Mouse (Mus musculus): ENCODE data around the gene Pcif1. TPM values are rescaled to one million over a fixed set of nuclear protein-coding genes. Genes with fewer than 3 reads are reported as not detected.
A peak's percentile ranks its signal among the peaks of the same experiment; 100 is the strongest.

Gene Pcif1
- polyA plus RNA-seq, 1 experiment from 2014 or later = 75.3 TPM

- peak within 1 kb of the TSS; percentile 75 for H3K4me2 ChIP-seq (ENCODE audit: low read depth, low read length)
- peak within 1 kb of the TSS; percentile 78 for H3K4me3 ChIP-seq (ENCODE audit: low read length)
- no peaks in the 10 kb centered on the region for H3K27me3 ChIP-seq (ENCODE audit: control insufficient read depth, insufficient read depth, low read depth, low read length)
- peaks cover 16% of the 10 kb centered on the region for H3K4me1 ChIP-seq (replicated peaks; ENCODE audit: control insufficient read depth, insufficient read depth, low read length)
- H3K9ac ChIP-seq (ENCODE audit: low read length) = peak within 1 kb of the TSS; percentile 96
- peak within 1 kb of the TSS; percentile 99 for H3K27ac ChIP-seq (ENCODE audit: low read length)
- H3K36me3 ChIP-seq (ENCODE audit: control insufficient read depth, insufficient read depth, low read length) = peaks cover 29% of the 10 kb centered on the region
- peak; percentile 90 for ATAC-seq (ENCODE audit: low read depth)
- under 1% methylated on average over 90 of the region's 91 CpGs for WGBS
- H3K9me3 ChIP-seq (ENCODE audit: control insufficient read depth, low read length) = peaks cover under 1% of the 10 kb centered on the region; the same call in 1 of the 2 replicates
Observed at GRCm38 (mm10) chr2:164911086-164912048, 32.3 kb downstream of the Pcif1 start, which contains the start of gene Zfp335. Gene Zfp335 (minus strand): TSS chr2:164911757.

- Histone ChIP-seq H3K4me3 (ENCODE audit: low read length) (peak overlapping the region; percentile 78), H3K36me3 (ENCODE audit: control insufficient read depth, insufficient read depth, low read length) (peaks cover 22% of the 10 kb centered on the region), H3K27me3 (ENCODE audit: control insufficient read depth, insufficient read depth, low read depth, low read length) (no peaks in the 10 kb centered on the region), H3K27ac (ENCODE audit: low read length) (peak overlapping the region; percentile 99), H3K4me2 (ENCODE audit: low read depth, low read length) (peak overlapping the region; percentile 63), H3K9ac (ENCODE audit: low read length) (peak overlapping the region; percentile 96), H3K9me3 (ENCODE audit: control insufficient read depth, low read length) (no peaks in the 10 kb centered on the region; the same call in 1 of the 2 replicates), H3K4me1 (replicated peaks; ENCODE audit: control insufficient read depth, insufficient read depth, low read length) (peaks cover 16% of the 10 kb centered on the region)
- ATAC-seq (ENCODE audit: low read depth) = peak; percentile 18
- 7% methylated on average over 12 of the region's 12 CpGs for WGBS
Observed at GRCm38 (mm10) chr2:164912151-164912550, 33.0 kb downstream of the Pcif1 start.

DNA sequence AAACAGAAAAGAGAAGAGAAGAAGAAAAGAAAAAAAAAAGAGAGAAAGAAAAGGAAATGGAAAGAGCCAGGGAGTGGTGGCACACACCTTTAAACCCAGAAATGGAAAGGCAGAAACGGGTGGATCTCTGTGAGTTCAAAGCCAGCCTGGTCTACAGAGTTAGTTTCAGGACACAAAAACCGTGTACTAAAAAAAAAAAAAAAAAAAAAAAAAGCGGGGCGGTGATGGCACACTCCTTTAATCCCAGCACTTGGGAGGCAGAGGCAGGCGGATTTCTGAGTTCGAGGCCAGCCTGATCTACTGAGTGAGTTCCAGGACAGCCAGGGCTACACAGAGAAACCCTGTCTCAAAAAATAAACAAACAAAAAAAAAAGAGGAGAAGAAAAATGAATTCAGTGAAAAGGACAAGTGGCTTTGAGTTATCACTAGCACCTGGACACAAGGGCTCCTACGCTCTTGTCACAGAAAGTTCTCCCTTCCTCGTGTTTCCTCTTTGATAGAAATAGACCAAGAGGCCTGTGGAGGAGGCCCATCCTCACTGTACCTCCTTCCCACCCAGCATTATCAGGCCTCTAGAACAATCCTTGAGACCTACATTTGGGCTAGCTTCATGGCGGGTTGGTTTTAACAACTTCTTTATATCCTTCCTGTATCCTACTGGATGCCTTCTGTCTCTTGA, 33.8 kb downstream of the Pcif1 start:
- Histone ChIP-seq H3K27ac (ENCODE audit: low read length) (no peak overlapping the region), H3K9ac (ENCODE audit: low read length) (peak overlapping the region; percentile 96; the same call in 1 of the 2 replicates), H3K36me3 (ENCODE audit: control insufficient read depth, insufficient read depth, low read length) (peaks cover 14% of the 10 kb centered on the region), H3K4me2 (ENCODE audit: low read depth, low read length) (peak overlapping the region; percentile 63; the same call in 1 of the 2 replicates), H3K4me3 (ENCODE audit: low read length) (peak overlapping the region; percentile 78), H3K27me3 (ENCODE audit: control insufficient read depth, insufficient read depth, low read depth, low read length) (no peaks in the 10 kb centered on the region), H3K9me3 (ENCODE audit: control insufficient read depth, low read length) (no peaks in the 10 kb centered on the region), H3K4me1 (replicated peaks; ENCODE audit: control insufficient read depth, insufficient read depth, low read length) (peaks cover 16% of the 10 kb centered on the region)
- ATAC-seq (ENCODE audit: low read depth) = no peak
- 83% methylated on average over 9 of the region's 9 CpGs for WGBS

DNA sequence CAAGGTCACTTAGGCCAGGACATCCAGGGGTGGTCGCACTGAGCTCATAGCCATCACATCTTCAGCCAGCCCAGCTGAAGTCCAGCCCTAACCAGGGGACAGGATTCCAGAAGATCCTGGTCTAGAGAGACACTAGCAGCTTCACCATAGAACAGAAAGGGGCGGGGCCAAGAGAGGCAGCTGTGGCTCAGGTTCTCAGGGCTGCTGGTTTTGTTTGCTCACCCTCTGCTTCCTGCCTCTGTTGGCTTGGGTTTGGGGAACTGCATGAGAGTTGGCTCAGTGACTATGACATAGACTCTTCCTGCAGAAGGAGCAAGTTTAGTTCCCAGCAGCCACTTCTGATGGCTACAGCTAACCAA, 34.3 kb downstream of the Pcif1 start:
- Histone ChIP-seq H3K27me3 (ENCODE audit: control insufficient read depth, insufficient read depth, low read depth, low read length) (no peaks in the 10 kb centered on the region), H3K4me2 (ENCODE audit: low read depth, low read length) (no peak overlapping the region), H3K36me3 (ENCODE audit: control insufficient read depth, insufficient read depth, low read length) (peaks cover 9% of the 10 kb centered on the region), H3K9ac (ENCODE audit: low read length) (no peak overlapping the region), H3K9me3 (ENCODE audit: control insufficient read depth, low read length) (no peaks in the 10 kb centered on the region), H3K4me1 (replicated peaks; ENCODE audit: control insufficient read depth, insufficient read depth, low read length) (peaks cover 16% of the 10 kb centered on the region), H3K27ac (ENCODE audit: low read length) (no peak overlapping the region), H3K4me3 (ENCODE audit: low read length) (no peak overlapping the region)
- ATAC-seq (ENCODE audit: low read depth) = no peak
- 82% methylated on average over 2 of the region's 2 CpGs for WGBS

GRCm38 (mm10) chr2:164916820-164917219, 37.7 kb downstream of the Pcif1 start:
- H3K9me3 ChIP-seq (ENCODE audit: control insufficient read depth, low read length) = no peaks in the 10 kb centered on the region
- no peak overlapping the region for H3K27ac ChIP-seq (ENCODE audit: low read length)
- WGBS = 69% methylated on average over 5 of the region's 5 CpGs
- no peak overlapping the region for H3K9ac ChIP-seq (ENCODE audit: low read length)
- H3K4me3 ChIP-seq (ENCODE audit: low read length) = no peak overlapping the region
- no peaks in the 10 kb centered on the region for H3K27me3 ChIP-seq (ENCODE audit: control insufficient read depth, insufficient read depth, low read depth, low read length)
- ATAC-seq (ENCODE audit: low read depth) = no peak
- H3K36me3 ChIP-seq (ENCODE audit: control insufficient read depth, insufficient read depth, low read length) = 0 out of 2 replicates have a peak, but pooled peaks cover 2% of the 10 kb centered on the region
- peaks cover 8% of the 10 kb centered on the region for H3K4me1 ChIP-seq (replicated peaks; ENCODE audit: control insufficient read depth, insufficient read depth, low read length)
- H3K4me2 ChIP-seq (ENCODE audit: low read depth, low read length) = no peak overlapping the region

- H3K4me3 ChIP-seq (ENCODE audit: low read length) = no peak overlapping the region
- no peaks in the 10 kb centered on the region for H3K27me3 ChIP-seq (ENCODE audit: control insufficient read depth, insufficient read depth, low read depth, low read length)
- H3K9ac ChIP-seq (ENCODE audit: low read length) = no peak overlapping the region
- 68% methylated on average over 10 of the region's 10 CpGs for WGBS
- ATAC-seq (ENCODE audit: low read depth) = no peak
- H3K4me2 ChIP-seq (ENCODE audit: low read depth, low read length) = no peak overlapping the region
- H3K9me3 ChIP-seq (ENCODE audit: control insufficient read depth, low read length) = no peaks in the 10 kb centered on the region
- H3K36me3 ChIP-seq (ENCODE audit: control insufficient read depth, insufficient read depth, low read length) = 0 out of 2 replicates have a peak, but pooled peaks cover 2% of the 10 kb centered on the region
- H3K4me1 ChIP-seq (replicated peaks; ENCODE audit: control insufficient read depth, insufficient read depth, low read length) = peaks cover 5% of the 10 kb centered on the region
- no peak overlapping the region for H3K27ac ChIP-seq (ENCODE audit: low read length)
Observed at GRCm38 (mm10) chr2:164917371-164917770, 38.3 kb downstream of the Pcif1 start.

GRCm38 (mm10) chr2:164918325-164918724, 39.2 kb downstream of the Pcif1 start:
- no peak overlapping the region for H3K4me3 ChIP-seq (ENCODE audit: low read length)
- no peak overlapping the region for H3K27ac ChIP-seq (ENCODE audit: low read length)
- no peaks in the 10 kb centered on the region for H3K9me3 ChIP-seq (ENCODE audit: control insufficient read depth, low read length)
- WGBS = 64% methylated on average over 4 of the region's 5 CpGs
- 0 out of 2 replicates have a peak, but pooled peaks have one; percentile 9 for ATAC-seq (ENCODE audit: low read depth)
- peaks cover 3% of the 10 kb centered on the region; the same call in 1 of the 2 replicates for H3K4me1 ChIP-seq (replicated peaks; ENCODE audit: control insufficient read depth, insufficient read depth, low read length)
- H3K9ac ChIP-seq (ENCODE audit: low read length) = no peak overlapping the region
- no peak overlapping the region for H3K4me2 ChIP-seq (ENCODE audit: low read depth, low read length)
- H3K27me3 ChIP-seq (ENCODE audit: control insufficient read depth, insufficient read depth, low read depth, low read length) = no peaks in the 10 kb centered on the region
- H3K36me3 ChIP-seq (ENCODE audit: control insufficient read depth, insufficient read depth, low read length) = 0 out of 2 replicates have a peak, but pooled peaks cover 2% of the 10 kb centered on the region

- H3K36me3 ChIP-seq (ENCODE audit: control insufficient read depth, insufficient read depth, low read length) = 0 out of 2 replicates have a peak, but pooled peaks cover 2% of the 10 kb centered on the region
- H3K27ac ChIP-seq (ENCODE audit: low read length) = no peak overlapping the region
- H3K4me3 ChIP-seq (ENCODE audit: low read length) = no peak overlapping the region
- H3K27me3 ChIP-seq (ENCODE audit: control insufficient read depth, insufficient read depth, low read depth, low read length) = no peaks in the 10 kb centered on the region
- H3K9ac ChIP-seq (ENCODE audit: low read length) = no peak overlapping the region
- no peak; the same call in 1 of the 2 replicates for ATAC-seq (ENCODE audit: low read depth)
- H3K9me3 ChIP-seq (ENCODE audit: control insufficient read depth, low read length) = no peaks in the 10 kb centered on the region
- no peaks in the 10 kb centered on the region for H3K4me1 ChIP-seq (replicated peaks; ENCODE audit: control insufficient read depth, insufficient read depth, low read length)
- no peak overlapping the region for H3K4me2 ChIP-seq (ENCODE audit: low read depth, low read length)
- 42% methylated on average over 6 of the region's 7 CpGs for WGBS
Observed at GRCm38 (mm10) chr2:164921984-164922383, 42.9 kb downstream of the Pcif1 start.

DNA sequence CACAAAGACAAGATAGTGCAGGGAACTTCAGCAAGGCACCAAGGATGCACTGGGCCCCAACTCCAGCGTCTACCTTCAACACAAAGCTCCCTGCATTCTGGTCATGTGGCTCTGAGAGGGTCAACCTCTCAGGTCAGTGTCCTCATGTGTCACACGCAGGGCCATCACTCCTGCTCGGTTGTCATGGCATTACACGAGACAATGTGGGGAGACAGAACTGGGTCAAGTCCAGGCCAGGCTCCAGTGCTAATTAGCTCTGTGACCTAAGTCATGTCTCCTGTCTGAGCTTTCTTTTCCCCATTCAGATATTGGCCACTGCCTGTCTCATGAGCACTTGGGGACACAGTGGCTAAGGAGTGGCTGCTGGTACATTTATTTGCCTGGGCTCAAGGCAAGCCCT, 44.2 kb downstream of the Pcif1 start:
- H3K36me3 ChIP-seq (ENCODE audit: control insufficient read depth, insufficient read depth, low read length) = 0 out of 2 replicates have a peak, but pooled peaks cover 2% of the 10 kb centered on the region
- H3K4me1 ChIP-seq (replicated peaks; ENCODE audit: control insufficient read depth, insufficient read depth, low read length) = no peaks in the 10 kb centered on the region
- H3K9me3 ChIP-seq (ENCODE audit: control insufficient read depth, low read length) = no peaks in the 10 kb centered on the region
- WGBS = 54% methylated on average over 4 of the region's 4 CpGs
- no peak for ATAC-seq (ENCODE audit: low read depth)
- no peak overlapping the region for H3K4me2 ChIP-seq (ENCODE audit: low read depth, low read length)
- no peaks in the 10 kb centered on the region for H3K27me3 ChIP-seq (ENCODE audit: control insufficient read depth, insufficient read depth, low read depth, low read length)
- H3K27ac ChIP-seq (ENCODE audit: low read length) = no peak overlapping the region
- H3K4me3 ChIP-seq (ENCODE audit: low read length) = no peak overlapping the region
- H3K9ac ChIP-seq (ENCODE audit: low read length) = no peak overlapping the region

Measured in lung, embryonic 16.5 days (tissue).